Mouse (Mus musculus): ENCODE results near the gene Ppm1a.

DNA sequence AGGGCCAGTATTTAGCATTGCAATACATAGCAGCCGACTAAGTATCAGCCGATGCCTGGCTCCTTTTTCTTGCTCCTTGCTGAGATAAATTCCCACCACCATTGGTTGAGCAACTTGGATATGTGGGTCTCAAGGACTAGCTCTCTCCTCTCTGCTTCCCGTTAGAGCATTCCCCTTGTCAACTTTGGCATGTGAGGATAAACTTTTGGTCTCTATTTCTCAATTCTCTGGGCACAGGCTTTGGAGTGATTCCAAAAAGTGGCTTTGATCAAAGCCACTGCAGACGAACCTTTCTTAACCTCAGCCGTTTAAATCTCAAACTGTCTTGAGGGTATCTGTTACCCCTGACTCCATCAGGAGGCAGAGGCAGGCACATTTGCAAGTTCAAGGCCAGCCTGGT is 29.6 kb upstream of the Ppm1a start:
- TF ChIP-seq CTCF (IDR thresholded peaks at IDR 0.05; ENCODE audit: borderline replicate concordance, extremely low read depth, insufficient read depth, insufficient read length) (no peak), POLR2A (IDR thresholded peaks at IDR 0.05; ENCODE audit: borderline replicate concordance, extremely low read depth, insufficient read depth, insufficient read length, poor library complexity, severe bottlenecking) (no peak)
